Mouse (Mus musculus) liver, embryonic 14.5 days (tissue): ENCODE results near the gene Pfkp.

Source experiments
- CTCF ChIP-seq: IDR thresholded peaks from 2 replicates; pipeline ENCODE4 v1.5.1; 2016; ENCODE audit warnings: antibody characterized with exemption, low read depth, control low read depth
- EP300 ChIP-seq: IDR thresholded peaks from 2 replicates; pipeline ENCODE4 v1.6.1; 2016; ENCODE audit warnings: antibody characterized with exemption, low read depth

DNA sequence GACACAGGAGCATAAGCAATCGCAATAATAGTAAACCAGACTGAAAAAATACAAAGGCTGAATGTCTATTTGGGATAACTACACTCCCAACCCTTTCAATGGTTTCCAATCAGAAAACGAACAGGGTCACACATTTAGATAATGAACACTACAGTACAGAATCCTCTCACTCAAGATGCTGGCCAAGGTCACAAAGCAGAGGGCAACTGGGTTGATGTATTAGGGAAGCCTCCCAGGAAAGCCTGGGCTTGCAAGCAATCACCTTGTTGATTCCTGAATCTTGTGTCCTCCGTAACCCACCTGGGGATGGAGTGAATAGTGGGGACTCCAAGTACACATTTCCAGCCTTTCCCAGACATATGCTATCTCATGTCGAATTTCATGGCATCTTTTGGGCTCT, 5.6 kb downstream of the Pfkp start:
- no peak for TF ChIP-seq CTCF
- no peak for TF ChIP-seq EP300
